Mouse (Mus musculus): ENCODE measurements around the gene Nck2.

Gene Nck2

GRCm38 (mm10) chr1:43433853-43434252 lies 10.5 kb upstream of the Nck2 start:
- DNase-seq (ENCODE audit: low read depth), result no peak

DNA sequence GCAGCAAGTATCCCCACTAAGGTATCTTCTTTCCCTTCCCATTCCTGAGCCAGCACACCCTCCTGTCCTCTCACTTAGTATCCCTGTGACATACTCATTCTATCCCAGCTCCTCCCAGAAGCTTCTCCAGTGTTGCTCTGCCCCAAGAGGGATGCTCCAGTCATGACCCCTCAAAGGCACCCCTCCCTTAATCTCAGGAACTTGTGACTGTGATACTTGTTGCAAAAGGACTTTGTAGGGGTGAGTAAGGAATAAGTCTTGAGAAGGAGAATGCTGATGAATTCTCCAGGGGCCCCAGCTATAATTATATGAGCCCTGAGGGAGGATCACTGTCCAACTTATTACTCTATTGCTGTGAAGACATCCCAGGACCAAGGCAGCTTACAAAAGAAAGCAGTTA lies 7.8 kb upstream of the Nck2 start:
- no peak for DNase-seq (ENCODE audit: low read depth)

- DNase-seq (ENCODE audit: low read depth), result no peak
Observed at GRCm38 (mm10) chr1:43439261-43439660, 5.1 kb upstream of the Nck2 start.

GRCm38 (mm10) chr1:43442568-43442967 lies 1.8 kb upstream of the Nck2 start:
- DNase-seq (ENCODE audit: low read depth), result no peak

DNA sequence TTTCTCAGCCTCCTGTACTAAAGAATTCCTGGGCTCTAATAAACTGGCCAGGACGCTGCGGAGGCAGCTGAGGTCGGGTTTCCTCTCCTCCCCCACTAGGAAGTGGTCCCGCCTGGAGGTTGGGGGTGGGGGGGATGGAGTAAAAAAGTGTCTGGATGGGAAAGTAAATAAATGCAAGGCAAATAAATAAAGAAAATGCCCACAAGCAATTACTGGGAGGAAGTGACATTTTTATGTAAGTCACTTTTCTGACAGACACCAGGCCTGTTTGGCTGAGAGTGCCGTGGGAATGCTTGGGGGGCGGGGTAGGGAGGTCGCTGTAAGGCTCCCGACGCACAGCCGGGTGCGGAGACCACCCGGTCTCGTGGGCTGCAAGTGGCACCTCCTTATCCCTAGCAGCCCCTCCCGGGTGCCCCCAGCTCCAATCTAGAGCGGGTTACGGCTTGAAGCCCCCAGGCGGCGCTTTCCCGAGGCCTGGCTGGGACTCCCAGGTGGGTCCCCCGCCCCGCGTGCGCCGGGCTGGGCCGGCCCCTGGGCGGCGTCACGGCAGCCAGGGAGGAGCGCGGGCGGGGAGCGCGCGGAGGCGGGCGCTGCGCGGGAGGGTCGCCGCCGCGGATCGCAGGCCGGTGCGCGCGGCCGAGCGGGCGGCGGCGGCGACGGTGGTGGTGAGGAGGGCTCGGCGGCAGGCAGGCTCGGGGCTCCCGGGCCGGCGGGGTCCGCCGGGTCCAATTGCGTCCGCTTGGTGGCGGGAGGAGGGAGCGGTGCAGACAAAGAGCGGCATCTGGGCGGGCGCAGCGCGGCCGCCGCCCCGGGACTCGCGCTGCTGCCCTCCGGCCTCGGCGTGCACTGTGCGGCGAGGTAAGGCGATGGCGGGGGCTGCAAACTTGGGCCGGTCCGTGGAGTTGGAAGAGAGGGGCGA lies 1.1 kb downstream of the Nck2 start:
- peak; percentile 52 for DNase-seq (ENCODE audit: low read depth)

GRCm38 (mm10) chr1:43446089-43446533 lies 1.7 kb downstream of the Nck2 start:
- no peak for DNase-seq (ENCODE audit: low read depth)

GRCm38 (mm10) chr1:43446731-43447601 lies 2.6 kb downstream of the Nck2 start:
- DNase-seq (ENCODE audit: low read depth), result peak; percentile 60

GRCm38 (mm10) chr1:43447602-43448287 lies 3.4 kb downstream of the Nck2 start:
- DNase-seq (ENCODE audit: low read depth), result no peak

GRCm38 (mm10) chr1:43450811-43451210 lies 6.4 kb downstream of the Nck2 start:
- DNase-seq (ENCODE audit: low read depth), result peak; percentile 59

- no peak for DNase-seq (ENCODE audit: low read depth)
Observed at GRCm38 (mm10) chr1:43453683-43454082, 9.3 kb downstream of the Nck2 start.

DNA sequence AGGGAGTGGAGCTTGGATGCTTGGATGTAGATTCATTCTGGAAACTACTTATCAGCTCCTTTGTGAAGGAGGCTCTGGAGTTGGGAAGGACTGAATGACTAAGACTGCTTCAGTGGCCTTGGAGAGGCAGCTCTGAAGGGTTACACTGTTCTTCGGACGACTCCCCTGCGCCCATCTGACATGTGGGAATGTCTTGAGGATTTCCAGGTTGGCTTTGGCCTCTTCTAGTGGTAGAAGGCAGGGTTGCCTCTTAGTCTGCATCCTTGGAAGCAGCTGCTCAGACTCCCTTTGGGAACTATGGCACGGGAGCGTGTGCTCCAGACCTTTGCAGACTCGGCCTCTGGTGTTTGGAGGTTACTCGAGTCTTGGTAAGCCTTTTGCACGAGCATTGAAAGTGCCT lies 10.4 kb downstream of the Nck2 start:
- no peak for DNase-seq (ENCODE audit: low read depth)

DNA sequence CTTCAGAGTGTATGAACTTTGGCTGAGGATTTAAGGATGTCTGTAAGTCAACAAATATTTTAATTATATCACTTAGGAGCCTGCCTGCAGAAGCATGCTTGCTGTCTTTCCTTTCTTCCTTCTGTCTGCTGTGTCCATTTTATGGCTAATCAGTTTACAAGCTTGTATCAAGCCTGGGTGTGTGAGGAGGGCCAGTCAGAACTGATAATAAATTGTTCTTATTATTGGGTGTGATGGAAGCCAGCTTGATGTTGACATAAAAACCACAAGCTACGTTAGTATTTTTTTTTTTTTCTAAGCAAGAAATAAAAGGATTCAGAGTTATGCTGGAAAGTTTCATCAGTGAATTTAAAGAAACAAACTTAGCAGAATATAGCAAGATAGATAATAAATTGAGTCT lies 10.8 kb downstream of the Nck2 start:
- no peak for DNase-seq (ENCODE audit: low read depth)

GRCm38 (mm10) chr1:43457012-43457766 lies 12.8 kb downstream of the Nck2 start:
- peak; percentile 64 for DNase-seq (ENCODE audit: low read depth)

DNA sequence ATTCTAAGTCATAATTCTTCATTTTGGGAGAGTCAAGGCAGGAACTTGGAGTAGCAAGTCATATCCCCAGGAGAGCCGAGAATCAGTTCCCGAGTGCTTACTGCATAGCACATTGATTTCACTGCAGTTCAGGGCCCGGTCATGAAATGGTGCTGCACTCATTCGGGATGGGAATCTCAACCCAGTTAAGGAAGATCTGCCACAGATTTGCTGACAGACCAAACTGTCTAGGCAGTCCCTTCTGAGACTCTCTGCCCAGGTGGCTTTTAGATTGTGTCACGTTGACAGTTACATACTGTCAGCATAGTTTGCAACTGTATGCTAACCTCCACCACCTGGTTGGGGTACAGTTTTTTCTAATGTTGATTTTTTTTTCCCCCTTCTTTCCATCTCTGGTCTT lies 16.1 kb downstream of the Nck2 start:
- DNase-seq (ENCODE audit: low read depth), result no peak

GRCm38 (mm10) chr1:43462666-43463065 lies 18.3 kb downstream of the Nck2 start:
- peak; percentile 60 for DNase-seq (ENCODE audit: low read depth)

DNA sequence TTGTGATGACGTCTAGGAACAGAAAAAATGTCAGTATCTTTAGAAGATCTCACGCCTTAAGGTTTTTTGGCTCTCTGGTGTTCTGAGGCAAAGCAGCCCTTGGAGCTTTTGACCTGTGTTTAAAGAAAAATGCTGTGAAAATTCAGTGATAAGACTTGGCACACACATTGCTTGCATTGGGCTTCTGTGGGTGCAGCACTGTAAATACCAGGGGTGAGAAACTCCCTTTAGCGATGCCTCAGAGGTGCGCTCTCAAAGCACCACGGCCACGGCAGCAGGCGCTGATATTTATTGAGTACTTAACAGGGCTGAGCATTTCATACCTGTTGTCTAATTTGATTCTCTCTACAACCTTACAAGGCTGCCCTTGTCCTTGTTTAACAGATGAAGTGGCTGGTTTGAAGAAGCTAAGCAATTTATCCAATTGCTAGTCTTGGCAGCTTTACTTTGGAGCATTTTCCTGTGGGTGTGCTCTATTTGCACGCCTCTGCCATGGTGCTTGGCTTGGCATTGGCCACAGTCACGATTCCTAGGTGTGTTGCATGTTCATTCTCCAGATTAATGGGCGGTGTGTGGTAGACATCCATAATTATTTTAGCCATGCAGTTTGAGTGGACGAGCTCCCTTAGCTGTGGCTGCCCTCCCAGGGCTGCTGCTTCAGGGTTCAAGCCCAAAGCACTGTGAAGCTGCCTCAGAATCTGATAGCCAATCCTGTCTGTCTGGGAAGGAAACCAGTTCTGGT lies 19.7 kb downstream of the Nck2 start:
- DNase-seq (ENCODE audit: low read depth), result no peak

DNA sequence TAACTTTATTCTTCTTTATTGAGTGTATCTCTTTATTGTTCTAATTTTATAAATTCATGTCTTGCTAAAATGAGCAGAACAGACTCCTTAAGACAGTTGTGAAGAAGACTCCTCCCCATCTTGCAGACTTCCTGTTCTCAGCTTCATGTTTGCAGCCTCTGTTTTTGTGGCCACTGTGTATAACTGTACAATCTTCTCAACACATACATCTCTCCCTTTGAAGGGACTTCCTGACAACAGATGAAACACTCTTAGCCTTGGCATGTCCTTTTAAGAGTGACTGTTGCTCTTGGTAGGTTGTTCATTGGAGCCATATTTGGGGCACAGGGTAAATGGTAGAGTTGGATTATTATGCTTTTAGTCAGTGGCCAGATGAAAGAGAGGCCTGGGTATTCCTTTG lies 20.6 kb downstream of the Nck2 start:
- peak; percentile 66 for DNase-seq (ENCODE audit: low read depth)

GRCm38 (mm10) chr1:43465957-43466624 lies 21.7 kb downstream of the Nck2 start:
- peak; percentile 73 for DNase-seq (ENCODE audit: low read depth)

- DNase-seq (ENCODE audit: low read depth), result peak; percentile 59
Observed at GRCm38 (mm10) chr1:43467656-43468055, 23.3 kb downstream of the Nck2 start.

- no peak for DNase-seq (ENCODE audit: low read depth)
Observed at GRCm38 (mm10) chr1:43468207-43468606, 23.8 kb downstream of the Nck2 start.
